Mouse (Mus musculus) brain, adult 2 months (tissue): ENCODE results near the gene Ly6g6e.
A peak's percentile ranks its signal among the peaks of the same experiment; 100 is the strongest.

Source experiments
- DNase-seq: peaks from one replicate; pipeline ENCODE4 v3.0.0; 2011; ENCODE audit warnings: low read depth, low spot score

The Ly6g6e gene

DNA sequence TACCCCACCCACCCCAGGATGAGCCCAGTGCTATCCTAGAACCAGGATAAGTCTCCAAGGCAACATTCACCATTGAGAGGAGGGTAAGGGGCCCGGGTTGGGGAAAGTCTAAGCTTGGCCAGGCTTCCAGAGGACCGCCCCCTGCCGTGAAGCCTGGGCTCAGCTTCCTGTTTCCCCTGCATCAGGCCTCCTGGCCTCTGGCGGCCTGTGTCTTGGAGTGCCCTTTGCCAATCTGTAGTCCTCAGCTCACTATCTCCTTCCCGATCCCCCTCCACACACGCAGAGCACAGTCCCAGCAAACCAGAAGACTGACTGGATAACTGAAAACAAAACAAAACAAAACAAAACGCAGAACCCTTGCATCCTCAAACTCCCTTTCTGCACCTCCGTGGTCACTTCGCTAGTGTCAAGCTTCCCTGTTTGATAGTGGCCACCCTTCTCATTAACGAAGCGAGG is 27.1 kb upstream of the Ly6g6e start, which contains the start of gene Clic1:
TSS of gene Clic1 (plus strand) at position 406 of the 456 bp plus-strand sequence.
- no peak for DNase-seq

DNA sequence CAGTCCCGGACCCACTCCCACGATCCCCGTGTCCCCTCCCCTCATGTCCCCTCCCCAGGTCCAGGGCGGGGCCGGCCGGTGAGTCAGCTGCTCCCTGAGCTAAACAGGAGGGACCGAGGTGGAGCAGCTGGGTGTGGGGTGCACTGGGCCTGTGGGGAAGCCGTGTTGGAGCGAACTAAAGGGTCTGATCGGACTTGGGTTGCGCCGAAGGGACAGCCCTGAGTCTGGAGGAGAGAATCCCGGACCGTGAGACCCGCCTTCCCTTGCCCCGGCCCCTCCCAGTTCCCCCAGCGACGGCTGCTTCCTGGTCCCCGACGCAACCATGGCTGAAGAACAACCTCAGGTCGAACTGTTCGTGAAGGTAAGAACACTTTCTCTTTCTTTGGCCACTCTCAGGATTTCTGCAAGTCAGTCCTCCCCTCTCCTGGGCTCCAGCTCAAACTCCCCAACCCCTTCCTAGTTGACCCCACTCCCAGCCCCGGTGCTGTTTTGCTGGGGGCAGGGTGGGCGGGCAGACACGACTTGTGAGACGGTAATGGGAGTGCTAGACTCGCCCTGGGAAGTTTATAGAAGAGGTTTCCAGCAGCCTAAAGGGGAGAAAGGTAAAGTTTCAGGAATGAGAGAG is 26.5 kb upstream of the Ly6g6e start:
- peak; percentile 29 for DNase-seq

DNA sequence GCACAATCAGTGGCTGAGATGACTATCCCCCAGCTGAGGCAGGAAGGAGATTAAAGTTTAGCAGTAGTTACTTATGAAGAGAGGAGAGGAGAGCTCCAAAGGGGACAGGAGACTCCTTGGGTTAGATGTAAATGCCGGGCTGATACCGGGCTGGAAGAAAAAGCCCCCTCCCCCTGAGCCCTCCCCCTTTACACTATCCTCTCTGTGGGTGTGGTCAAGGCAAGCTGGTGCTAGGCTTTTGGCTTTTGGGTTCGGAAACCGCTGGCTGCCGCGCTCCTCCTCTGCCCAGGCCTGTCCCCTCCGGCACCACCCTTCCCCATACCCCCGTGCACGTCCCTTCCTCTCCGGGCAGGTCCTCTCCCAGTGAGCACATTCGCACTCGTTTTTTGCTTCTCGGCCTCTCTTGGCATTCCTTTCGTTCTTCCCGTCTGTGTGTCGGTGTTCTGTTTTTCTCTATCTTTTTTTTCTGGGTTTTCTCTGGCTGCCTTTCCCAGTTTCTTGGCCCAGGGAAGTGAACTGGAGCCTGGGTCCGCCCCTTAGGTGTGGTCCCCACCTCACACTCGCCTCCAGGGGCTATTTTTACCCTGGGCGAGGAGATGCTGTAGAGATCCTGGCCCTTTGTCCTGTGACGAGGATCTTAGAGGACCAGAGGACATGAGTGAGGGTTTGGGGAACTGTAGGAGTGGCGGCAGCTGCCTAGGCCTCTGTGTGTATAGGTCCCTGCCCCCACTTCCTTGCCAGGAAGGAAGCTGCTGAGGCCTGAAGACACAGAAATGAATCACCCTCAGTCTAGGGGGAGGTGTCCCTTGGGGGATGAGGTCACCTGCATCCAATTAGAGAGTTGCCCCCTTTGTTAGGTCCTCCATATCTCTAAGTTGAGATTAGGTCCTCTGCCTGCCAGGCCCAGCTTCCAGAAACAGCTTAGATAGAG is 25.3 kb upstream of the Ly6g6e start:
- DNase-seq, result peak; percentile 77

DNA sequence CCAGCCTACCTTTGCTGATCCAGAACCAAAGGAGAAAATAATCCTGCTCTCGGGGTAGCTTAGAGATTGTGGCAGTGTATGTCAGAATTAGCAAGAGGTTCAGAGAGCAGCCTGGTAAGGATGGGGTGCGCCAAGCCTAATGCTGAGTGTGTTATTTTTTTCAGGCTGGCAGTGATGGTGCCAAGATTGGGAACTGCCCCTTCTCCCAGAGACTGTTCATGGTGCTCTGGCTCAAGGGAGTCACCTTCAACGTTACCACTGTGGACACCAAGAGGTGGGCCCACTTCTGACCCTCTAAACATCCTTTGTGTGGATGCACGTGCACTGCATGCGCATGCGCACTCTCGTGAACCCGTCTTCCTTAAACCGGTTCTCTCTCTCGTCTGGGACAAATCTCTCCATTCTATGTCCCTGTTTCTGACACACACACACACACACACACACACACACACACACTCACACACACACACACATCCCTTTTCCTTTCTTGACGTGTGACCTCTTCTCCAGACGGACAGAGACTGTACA is 24.4 kb upstream of the Ly6g6e start:
- no peak for DNase-seq

DNA sequence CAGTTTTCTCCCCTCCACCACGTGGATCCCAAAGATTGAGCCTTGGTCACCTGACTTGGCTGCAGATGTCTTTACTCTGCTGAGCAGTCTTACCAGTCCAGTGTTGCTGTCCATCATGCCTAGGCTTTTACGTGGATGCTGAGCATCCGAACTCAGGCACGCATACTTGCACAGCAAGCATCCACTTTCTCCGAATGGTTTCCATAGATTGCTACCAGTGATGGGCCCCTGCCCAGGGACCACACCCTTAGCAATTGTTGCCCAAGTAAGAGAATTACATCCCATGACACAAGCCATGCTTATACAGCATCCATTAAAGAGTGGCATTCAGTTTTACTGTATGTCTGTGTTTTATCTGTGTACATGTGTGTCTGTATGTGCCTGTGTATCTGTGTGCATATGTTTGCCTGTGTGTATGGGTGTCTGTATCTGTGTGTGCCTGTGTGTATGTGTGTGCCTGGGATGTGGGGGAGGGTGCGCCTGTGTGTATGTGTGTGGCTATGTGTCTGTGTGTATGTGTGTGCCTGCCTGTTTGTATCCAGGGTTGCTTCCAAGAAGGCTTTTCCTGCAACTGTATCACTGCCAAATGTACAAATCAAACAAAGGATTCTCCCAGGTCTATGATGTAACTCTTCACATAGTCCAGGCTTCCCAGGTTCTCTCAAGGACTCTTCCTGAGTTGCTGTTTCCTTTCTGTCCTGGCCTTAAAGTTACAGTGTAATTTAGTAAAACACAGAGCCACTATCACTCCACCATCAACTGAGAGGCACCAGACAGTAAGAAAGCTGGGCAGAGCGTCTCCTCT is 20.8 kb upstream of the Ly6g6e start:
- no peak for DNase-seq

DNA sequence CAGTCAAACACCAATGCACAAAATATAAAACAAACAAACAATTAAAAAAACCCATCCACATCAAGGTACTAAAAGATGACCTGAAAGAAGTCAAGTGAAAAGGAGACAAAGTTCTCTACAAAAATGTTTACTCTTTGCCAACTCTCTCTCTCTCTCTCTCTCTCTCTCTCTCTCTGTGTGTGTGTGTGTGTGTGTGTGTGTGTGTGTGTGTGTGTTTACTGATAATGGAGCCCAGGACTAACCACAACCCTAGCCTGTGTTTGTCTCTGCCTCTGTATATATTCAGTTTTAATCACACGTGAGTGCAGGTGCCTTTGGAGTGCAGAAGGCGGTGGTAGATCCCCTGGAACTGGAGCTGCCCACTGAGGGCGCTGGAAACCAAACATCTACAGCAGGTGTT is 19.6 kb upstream of the Ly6g6e start:
- DNase-seq, result no peak

DNA sequence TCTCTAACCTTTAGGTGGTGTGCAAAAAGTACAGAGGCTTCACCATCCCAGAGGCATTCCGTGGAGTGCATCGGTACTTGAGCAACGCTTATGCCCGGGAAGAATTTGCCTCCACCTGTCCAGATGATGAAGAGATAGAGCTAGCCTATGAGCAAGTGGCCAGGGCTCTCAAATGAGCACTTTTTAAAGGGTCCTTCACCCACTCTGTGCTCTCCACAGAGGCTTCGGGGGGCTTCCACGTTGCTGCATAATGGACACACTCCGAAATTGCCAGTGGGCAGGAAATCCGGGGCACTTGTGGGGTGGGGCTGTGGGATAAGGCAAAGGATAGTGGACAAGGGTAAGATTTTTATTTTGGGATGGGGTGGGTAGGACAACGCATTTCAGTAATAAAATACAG is 18.4 kb upstream of the Ly6g6e start:
- DNase-seq, result no peak

DNA sequence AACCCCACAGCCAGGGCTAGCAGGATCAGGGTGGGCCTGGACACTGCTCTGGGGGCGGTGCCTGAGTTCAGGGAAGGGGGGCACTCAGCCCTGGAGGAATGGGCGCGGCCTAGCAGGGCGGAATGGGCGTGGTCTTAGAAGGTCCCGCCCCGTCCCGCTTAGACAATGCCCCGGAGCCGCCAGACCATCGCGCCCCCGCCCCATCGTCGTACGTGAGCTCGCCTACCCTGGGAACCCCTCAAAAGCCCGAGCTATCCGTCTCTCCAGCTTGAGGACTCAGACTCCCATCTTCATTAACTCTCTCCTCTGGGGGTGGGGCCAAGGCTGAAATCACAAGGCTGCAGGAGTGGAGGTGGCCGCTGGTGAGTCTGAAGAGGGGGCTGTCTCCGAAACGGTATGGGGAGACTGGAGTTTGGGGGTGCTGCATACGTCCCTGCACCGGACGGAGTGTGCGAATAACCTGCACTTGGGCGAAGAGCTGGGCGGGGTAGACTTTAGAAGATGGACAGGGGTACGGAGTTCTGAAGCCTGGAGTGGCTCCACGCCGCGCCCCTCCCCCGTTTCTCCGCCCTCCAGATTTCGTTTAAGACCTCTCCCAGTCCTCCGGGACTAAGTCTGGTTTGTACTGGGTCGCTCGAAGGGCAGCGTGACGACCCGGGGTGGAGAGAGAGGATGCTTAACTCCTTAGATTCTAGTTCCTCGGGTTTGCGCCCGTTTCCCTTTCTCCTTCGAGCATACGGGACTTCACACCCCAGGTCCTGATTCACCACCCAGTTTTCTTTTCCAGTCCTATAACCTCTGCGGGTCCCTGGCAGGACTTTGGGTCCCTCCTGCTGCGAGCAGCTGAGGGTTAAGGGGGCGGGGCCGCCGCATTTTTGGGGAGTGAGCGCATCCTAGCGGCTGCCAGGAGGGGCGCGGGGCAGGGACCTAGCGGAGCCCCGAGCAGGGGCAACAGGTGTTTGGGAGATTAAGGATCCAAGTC is 17.5 kb upstream of the Ly6g6e start, which contains the start of gene Ddah2:
TSS of gene Ddah2 (plus strand) at position 125 of the 982 bp plus-strand sequence.
- peak; percentile 77 for DNase-seq

DNA sequence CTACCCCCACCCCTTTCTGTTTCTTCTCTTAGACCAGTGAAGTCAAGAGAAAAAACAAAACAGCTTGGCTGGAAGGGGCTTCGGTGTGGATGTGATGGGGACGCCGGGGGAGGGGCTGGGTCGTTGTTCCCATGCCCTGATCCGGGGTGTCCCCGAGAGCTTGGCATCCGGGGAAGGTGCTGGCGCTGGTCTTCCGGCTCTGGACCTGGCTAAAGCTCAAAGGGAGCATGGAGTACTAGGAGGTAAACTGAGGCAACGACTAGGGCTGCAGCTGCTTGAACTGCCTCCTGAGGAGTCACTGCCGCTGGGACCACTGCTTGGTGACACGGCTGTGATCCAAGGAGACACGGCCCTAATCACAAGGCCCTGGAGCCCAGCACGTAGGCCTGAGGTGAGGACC is 16.6 kb upstream of the Ly6g6e start:
- DNase-seq, result no peak

DNA sequence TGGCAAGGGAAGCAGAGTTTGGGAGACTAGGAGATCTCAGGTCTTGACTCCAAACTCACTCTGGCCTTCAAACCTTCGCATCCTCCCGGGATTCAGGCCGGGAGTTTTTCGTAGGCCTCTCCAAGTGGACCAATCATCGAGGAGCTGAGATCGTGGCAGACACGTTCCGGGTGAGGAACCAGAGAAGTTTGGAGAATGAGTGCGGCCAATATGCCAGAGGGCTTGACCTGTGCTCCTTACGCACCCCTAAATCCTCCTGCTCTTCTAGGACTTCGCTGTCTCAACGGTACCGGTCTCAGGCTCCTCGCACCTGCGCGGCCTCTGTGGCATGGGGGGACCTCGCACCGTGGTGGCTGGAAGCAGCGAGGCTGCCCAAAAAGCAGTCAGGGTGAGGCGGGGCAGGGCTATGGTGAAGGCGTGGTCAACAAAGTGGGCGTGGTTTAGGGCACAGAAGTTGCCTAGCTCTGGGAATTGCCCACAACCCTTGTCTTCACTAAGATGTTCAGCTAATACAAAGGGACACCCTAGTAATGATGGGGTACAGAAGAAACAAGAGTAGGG is 15.9 kb upstream of the Ly6g6e start:
- no peak for DNase-seq

DNA sequence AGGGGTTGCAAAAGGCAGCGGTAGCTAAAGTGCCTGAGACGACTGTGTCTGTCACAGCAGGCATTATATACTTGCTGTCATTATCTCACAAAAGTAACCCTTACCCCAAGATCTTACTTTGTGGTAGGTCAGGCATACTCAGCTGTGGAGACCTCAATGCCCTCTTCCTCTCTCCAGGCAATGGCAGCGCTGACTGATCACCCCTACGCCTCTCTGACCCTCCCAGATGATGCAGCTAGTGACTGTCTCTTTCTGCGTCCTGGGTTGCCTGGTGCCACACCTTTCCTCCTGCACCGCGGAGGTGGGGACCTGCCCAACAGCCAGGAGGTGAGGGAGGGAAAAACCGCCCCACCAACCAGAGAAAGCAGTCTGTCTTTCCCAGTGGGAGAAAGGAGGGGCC is 15.4 kb upstream of the Ly6g6e start:
- DNase-seq, result no peak

DNA sequence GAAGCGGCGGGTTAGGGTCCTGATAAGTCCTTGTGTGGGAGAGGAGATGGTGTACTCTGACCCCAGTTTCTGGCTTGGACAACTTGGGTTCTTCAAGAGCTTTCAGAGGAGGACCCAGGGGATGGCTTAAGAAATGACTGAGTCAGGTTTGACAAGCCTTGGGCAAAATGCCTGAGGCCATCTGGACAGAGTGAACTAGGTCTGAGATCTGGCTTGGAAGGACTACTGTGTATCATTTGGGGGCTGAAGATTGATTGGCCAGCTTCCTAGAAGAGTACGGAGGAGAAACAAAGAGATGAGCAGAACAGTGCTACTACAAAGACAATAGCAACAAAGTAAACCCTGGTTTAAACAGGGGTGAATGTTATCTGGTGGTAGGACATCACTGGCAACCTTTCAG is 13.2 kb upstream of the Ly6g6e start:
- DNase-seq, result peak; percentile 51

DNA sequence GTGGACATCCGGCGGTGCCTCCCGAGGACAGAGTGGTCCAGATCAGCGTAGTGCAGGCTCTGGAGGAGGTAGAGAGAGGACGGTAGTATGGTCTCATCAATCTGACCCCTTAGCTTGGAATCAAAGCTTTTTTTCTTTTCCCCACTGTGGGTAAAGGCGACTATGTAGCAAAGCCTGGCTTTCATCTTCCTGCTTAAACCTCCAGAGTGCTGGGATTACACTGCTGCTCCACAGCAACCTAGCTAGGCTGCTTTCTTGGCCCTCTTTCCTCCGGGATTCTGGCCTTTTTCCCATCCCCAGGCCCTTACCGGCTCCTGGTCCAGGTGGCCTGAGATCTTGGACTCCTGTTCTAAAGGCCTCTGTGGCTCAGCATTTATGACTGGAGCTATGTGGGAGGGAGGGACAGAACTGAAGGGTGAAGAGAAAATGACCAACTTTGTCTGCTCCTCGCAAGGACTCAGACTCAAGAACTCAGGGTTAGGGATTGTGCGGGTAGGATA is 12.3 kb upstream of the Ly6g6e start:
- DNase-seq, result peak; percentile 72

DNA sequence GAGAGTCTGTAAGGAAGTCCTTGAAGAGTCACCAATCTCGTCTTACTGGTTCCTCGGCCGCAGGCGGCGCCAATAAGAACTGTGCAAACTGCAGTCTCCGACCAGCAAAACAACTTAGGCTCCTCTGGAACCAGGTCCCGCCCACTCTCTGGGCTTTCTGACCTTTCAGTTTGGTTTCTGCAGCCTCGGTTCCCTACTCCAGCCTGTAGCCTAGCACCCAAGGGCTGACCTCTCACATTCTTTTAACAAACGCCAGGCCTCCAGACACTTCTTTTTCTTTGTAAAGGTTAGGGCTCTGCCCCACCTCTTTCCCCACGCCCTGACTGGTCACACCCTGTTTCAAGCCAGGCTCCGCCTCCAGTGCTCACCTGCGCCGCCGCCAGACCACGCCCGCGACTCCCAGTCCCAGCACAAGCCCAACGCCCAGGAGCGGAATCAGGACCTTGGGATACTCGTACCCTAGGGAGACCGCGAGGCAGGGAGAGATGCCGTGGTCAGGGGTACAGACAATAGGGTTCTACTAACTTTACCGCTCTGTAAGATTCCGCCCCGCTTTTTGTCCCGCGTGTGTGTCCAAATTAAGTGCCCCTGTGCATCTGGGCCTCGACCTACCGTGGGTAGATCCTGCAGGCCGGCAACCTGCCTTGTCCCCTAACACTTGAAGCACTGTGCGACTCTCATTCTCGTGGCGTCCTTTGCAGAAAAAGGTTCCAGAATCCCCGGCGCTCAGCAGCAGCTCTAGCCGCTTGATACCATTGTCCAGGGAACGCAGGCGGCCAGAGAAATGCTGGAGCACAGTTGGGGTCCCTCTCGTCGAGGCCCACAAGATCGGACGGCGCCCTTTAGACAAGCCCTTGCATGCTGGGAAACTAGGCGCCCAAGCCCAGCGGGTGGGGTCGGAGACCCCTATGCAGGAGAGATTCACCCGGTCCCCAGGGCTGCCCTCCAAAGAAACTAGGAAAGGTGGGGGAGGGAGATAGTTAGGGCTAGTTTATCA is 11.5 kb upstream of the Ly6g6e start, which contains the start of gene Ly6g6c:
TSS of gene Ly6g6c (plus strand) at position 438 of the 997 bp plus-strand sequence.
- peak; percentile 52 for DNase-seq

DNA sequence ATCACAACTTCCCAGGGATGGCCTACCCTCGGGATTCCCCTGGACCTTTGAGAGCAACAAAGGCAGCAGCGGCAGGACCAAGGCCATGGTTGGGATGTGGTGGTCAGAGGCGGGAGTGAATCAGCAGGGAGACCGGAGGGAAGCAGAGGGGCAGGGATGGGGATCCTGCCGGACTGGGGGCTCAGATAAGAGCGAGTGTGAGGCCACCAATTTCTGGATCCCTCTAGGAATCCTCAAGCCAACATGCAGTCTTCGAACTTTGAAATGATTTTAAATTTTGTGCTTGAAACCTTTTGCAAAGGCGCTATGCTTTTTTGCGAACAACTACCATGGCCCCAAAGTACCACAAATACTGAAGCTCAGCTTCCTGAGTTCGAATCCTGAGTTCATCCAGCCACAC is 10.6 kb upstream of the Ly6g6e start, which contains the start of gene Mpig6b:
TSS of gene Mpig6b (minus strand) at position 101 of the 400 bp plus-strand sequence.
- no peak for DNase-seq

DNA sequence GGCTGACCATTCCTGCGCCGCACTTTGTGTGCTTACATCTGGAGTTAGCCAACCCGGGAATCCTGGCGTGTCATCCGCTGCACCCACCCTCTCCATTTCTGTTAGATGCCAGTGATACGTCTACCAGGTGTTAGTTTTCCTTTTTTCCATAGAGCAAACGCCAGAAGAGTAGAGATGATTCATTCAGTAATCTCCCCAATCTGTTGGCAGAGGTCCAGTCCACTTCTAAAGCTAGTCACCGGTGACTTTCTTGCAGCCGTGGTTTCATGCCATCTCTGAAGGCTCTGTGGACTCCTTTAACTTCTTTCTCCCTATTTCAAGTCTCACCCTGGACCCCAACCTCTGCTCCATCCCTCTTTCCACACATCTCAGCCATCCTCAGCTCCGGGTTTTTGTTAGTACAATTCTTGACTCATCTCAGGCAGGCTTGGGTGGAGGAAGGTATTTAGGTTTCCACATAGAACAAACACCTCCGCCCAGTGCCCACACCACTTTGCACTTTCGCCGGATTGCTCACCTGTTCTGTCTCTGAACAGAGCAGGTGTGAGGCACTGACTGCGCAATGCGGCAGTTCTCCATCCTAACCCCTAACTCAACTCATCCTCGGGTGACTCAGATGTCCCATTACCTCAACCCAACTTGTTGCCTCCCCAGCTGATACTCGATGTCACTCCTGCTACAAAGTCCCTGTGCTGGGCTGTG is 8.3 kb upstream of the Ly6g6e start:
- DNase-seq, result peak; percentile 65

DNA sequence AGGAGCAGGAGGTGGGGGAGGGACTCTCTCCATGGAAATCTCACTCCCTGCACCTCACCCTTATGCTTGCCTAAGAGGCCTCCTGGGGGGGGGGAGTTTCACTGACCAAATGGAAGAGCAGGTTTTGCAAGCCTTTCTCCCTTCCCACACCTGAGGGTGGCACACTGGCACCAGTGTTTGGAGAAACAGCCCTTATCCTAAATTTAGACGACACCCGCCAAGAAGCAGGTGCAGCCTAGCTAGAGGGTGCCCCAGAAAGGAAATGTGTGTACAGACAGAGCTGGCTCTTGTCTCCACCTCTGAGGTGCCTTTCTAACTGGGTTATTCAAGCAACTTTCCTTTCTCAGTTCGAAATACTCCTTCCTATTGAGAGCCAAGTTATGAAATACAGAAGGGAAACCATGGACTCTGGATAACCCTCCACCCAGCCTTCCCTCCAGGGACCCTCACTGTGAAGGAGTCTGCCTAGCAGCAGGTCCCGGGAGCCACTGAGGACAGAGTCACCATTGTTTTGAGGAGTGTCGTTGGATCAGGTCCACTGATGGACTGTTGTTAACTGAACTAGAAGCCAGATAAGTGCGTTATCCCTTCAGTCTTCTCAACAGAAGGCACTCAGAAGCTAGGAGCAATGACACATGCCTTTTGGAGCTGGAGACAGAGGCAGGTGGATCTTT is 6.0 kb upstream of the Ly6g6e start:
- DNase-seq, result peak; percentile 98
